Mouse (Mus musculus) E14TG2a.4 (cell line): ENCODE data around the gene Nfib.

ENCODE experiments used
- CTCF ChIP-seq: conservative IDR thresholded peaks from 2 replicates; pipeline ENCODE4 v1.5.1; 2014; ENCODE audit warnings: low read length
- NANOG ChIP-seq: IDR thresholded peaks from 2 replicates; pipeline ENCODE4 v1.6.1; 2014; ENCODE audit warnings: borderline replicate concordance, low read length, mixed read lengths
- POU5F1 ChIP-seq: IDR thresholded peaks from 2 replicates; pipeline ENCODE4 v1.6.1; 2014; ENCODE audit warnings: low read length, borderline replicate concordance

DNA sequence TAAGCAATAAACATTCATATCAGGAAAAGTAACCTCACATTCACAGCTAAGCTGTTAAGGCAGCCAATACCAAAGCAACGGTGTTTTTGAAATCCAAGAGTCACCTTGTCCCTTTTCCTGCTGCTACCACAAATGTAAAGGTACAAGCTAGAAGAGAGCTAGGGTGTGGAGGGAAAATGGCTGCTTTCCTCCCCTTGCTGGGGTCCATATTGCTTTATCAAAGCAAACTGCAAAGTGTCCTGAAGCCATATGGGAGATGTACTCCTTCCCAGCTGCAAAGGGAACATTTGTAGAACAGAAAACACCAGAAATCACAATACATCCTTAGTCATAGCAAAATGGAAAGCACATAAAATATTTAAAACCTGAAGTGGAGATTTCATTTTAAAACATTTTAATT, 456.6 kb downstream of the Nfib start:
- no peak for TF ChIP-seq POU5F1
- no peak for TF ChIP-seq CTCF
- no peak for TF ChIP-seq NANOG
